Mouse (Mus musculus): ENCODE data around the gene Gm17019. TPM values are rescaled to one million over a fixed set of nuclear protein-coding genes. Genes with fewer than 3 reads are reported as not detected.

Gene Gm17019
- not detected in 2 replicates for polyA plus RNA-seq (2015; fragmentation: Nextera tagmentation; extraction: Ambion mirVana)

DNA sequence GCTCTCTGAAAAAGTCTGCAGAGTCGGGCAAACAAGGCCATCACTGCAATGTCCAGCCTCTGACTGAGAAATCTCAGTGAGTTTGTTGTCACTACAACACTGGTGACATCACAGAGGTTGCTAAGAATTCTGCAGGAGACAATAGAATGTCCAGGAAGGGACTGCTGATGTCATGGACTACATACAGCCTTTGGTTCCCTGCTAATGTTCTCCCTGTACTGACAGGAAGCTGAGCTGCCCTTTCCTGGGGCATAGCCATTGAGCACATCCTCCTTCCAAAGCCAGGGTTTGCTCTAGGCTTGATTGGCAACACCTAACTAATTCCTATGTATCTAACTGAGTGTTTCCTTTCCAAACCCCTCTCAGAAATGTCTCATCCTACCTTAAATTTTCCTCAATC is at the start of gene Gm17019:
Gm17019 (minus strand) TSS at position 101 of the 400 bp plus-strand sequence.

Other genes starting within 250 kb of the Gm17019 start
- 0.18 TPM in 1 of 2 replicates, not detected in the other for gene Gm9758, start 118.1 kb downstream of the Gm17019 start, polyA plus RNA-seq (2015; fragmentation: Nextera tagmentation; extraction: Ambion mirVana)
- 0.11 TPM in 1 of 2 replicates, not detected in the other for gene Speer4e, start 94.6 kb downstream of the Gm17019 start, polyA plus RNA-seq (2015; fragmentation: Nextera tagmentation; extraction: Ambion mirVana)
- gene Gm10354, start 54.1 kb downstream of the Gm17019 start, polyA plus RNA-seq (2015; fragmentation: Nextera tagmentation; extraction: Ambion mirVana) = not detected in 2 replicates